Comparison of ENCODE assay signal across 15 mouse cellular contexts in the genomic region with DNA sequence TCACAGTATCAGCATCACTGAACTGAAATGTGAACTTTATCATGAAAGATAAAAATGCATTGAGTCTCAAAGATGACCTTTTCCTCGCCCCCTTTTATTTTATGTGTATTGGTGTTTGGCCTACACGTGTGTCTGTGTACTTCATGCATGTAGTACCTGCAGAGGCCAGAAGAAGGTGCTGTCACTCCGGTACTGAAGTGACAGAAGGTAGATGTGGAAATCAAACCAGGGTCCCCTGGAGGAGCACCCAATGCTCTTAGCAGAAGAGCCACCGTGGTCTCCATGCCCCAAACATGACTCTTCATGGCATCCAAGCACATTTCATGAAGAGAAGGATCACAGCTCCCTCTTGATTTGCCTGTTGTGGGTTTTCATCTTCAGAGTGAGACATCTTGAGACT. TPM values are rescaled to one million over a fixed set of nuclear protein-coding genes. Genes with fewer than 3 reads are reported as not detected.
DNase-seq lines count a peak whose midpoint lies in the region; ATAC-seq and TF ChIP-seq lines count a peak whose summit lies in the region.
"Had no signal": no experiment of that assay in that cellular context is flagged by ENCODE, and none has a peak within 500 bp of the region (broad histone marks: within the 10 kb centered on the region; RNA-seq: fewer than 3 reads in every experiment).

No protein-coding gene starts in this region.

- intact Hi-C loops in gastrocnemius, adult 2 months (cut with DNase I): no loop called here

- ATAC-seq in liver, postnatal 0 days: no peak
- no peak for ATAC-seq in liver, embryonic 11.5 days (replicated peaks; ENCODE audit: low FRiP score)
- no peak for ATAC-seq in embryonic facial prominence, embryonic 15.5 days (ENCODE audit: insufficient number of reproducible peaks, low FRiP score, low TSS enrichment, low read depth)

- no peaks in the 10 kb centered on the region for H3K4me1 ChIP-seq in liver, postnatal 0 days (ENCODE audit: insufficient read depth)
- H3K4me1 ChIP-seq in liver, embryonic 11.5 days (replicated peaks; ENCODE audit: control insufficient read depth, insufficient read depth, low read length): no peaks in the 10 kb centered on the region
- peaks cover 9% of the 10 kb centered on the region for H3K4me1 ChIP-seq in embryonic facial prominence, embryonic 15.5 days
- H3K4me1 ChIP-seq: midbrain, embryonic 10.5 days had no signal

- TF ChIP-seq CTCF in gastrocnemius, adult 2 months (IDR thresholded peaks at IDR 0.05): 0 out of 2 replicates have a peak, but pooled peaks have one; percentile 1
- peak; percentile 43; the same call in 1 of the 2 replicates for TF ChIP-seq CTCF in liver, postnatal 0 days (IDR thresholded peaks at IDR 0.05; ENCODE audit: low read depth)

- H3K27ac ChIP-seq in gastrocnemius, adult 2 months: no peak overlapping the region
- no peak overlapping the region for H3K27ac ChIP-seq in liver, postnatal 0 days (ENCODE audit: low read depth)
- no peak overlapping the region for H3K27ac ChIP-seq in liver, embryonic 11.5 days (ENCODE audit: low read depth, low read length)
- peak overlapping the region; percentile 60 for H3K27ac ChIP-seq in embryonic facial prominence, embryonic 15.5 days (replicated peaks)
- H3K27ac ChIP-seq: midbrain, embryonic 10.5 days; neural tube, embryonic 13.5 days had no signal

- TF ChIP-seq EP300 in liver, postnatal 0 days (IDR thresholded peaks at IDR 0.05; ENCODE audit: low read depth): no peak

- H3K27me3 ChIP-seq in liver, postnatal 0 days (ENCODE audit: insufficient read depth, low read length): no peaks in the 10 kb centered on the region
- H3K27me3 ChIP-seq in liver, embryonic 11.5 days (replicated peaks; ENCODE audit: control insufficient read depth, insufficient read depth, low read length): no peaks in the 10 kb centered on the region
- no peaks in the 10 kb centered on the region for H3K27me3 ChIP-seq in embryonic facial prominence, embryonic 15.5 days
- H3K27me3 ChIP-seq: neural tube, embryonic 13.5 days had no signal

- H3K4me2 ChIP-seq in liver, postnatal 0 days (ENCODE audit: low read depth, low read length): no peak overlapping the region
- H3K4me2 ChIP-seq in liver, embryonic 11.5 days: no peak overlapping the region
- H3K4me2 ChIP-seq in embryonic facial prominence, embryonic 15.5 days (replicated peaks): no peak overlapping the region
- H3K4me2 ChIP-seq: neural tube, embryonic 13.5 days had no signal

- no peak overlapping the region for H3K9ac ChIP-seq in liver, postnatal 0 days (replicated peaks)
- H3K9ac ChIP-seq in liver, embryonic 11.5 days (ENCODE audit: low read depth, low read length): no peak overlapping the region
- H3K9ac ChIP-seq in embryonic facial prominence, embryonic 15.5 days: no peak overlapping the region
- H3K9ac ChIP-seq: neural tube, embryonic 13.5 days had no signal

- no peaks in the 10 kb centered on the region for H3K36me3 ChIP-seq in liver, postnatal 0 days (replicated peaks; ENCODE audit: insufficient read depth, low read length)
- H3K36me3 ChIP-seq in liver, embryonic 11.5 days (ENCODE audit: control insufficient read depth, insufficient read depth, low read length): no peaks in the 10 kb centered on the region
- H3K36me3 ChIP-seq in embryonic facial prominence, embryonic 15.5 days: no peaks in the 10 kb centered on the region
- H3K36me3 ChIP-seq: midbrain, embryonic 10.5 days; neural tube, embryonic 13.5 days had no signal

- peaks cover 3% of the 10 kb centered on the region; the same call in 1 of the 2 replicates for H3K9me3 ChIP-seq in liver, postnatal 0 days (ENCODE audit: low read length)
- no peaks in the 10 kb centered on the region for H3K9me3 ChIP-seq in liver, embryonic 11.5 days (ENCODE audit: control insufficient read depth, low read length)
- H3K9me3 ChIP-seq in embryonic facial prominence, embryonic 15.5 days (replicated peaks): no peaks in the 10 kb centered on the region
- H3K9me3 ChIP-seq: neural tube, embryonic 13.5 days had no signal

- DNase-seq in gastrocnemius, adult 2 months: no peak
- DNase-seq in gastrocnemius, adult 8-10 months (ENCODE audit: low spot score in 2 of 2): no peak
- DNase-seq in liver, postnatal 0 days: no peak
- DNase-seq in liver, embryonic 11.5 days (ENCODE audit: low spot score): no peak
- DNase-seq in ES-CJ7 (ENCODE audit: low read depth, low spot score): peak; percentile 53
- DNase-seq in right cerebral cortex, postnatal 25 days: no peak
- DNase-seq in gastrocnemius, postnatal 10 days: no peak
- DNase-seq: cerebellum, postnatal 10 days; heart, postnatal 36 days; kidney, adult 8-10 months had no signal

- H3K4me3 ChIP-seq in gastrocnemius, adult 2 months: no peak overlapping the region
- no peak overlapping the region for H3K4me3 ChIP-seq in liver, postnatal 0 days (ENCODE audit: low read depth, low read length)
- H3K4me3 ChIP-seq in liver, embryonic 11.5 days (ENCODE audit: low read depth, low read length): no peak overlapping the region
- no peak overlapping the region for H3K4me3 ChIP-seq in embryonic facial prominence, embryonic 15.5 days (replicated peaks)
- H3K4me3 ChIP-seq: midbrain, embryonic 10.5 days; neural tube, embryonic 13.5 days had no signal

- 72% methylated on average over 4 of the region's 4 CpGs for WGBS in liver, postnatal 0 days (ENCODE audit: insufficient replicate concordance)
- WGBS in liver, embryonic 11.5 days: 69% methylated on average over 4 of the region's 4 CpGs
- 81% methylated on average over 4 of the region's 4 CpGs for WGBS in embryonic facial prominence, embryonic 15.5 days

RNA-seq across cellular contexts. Expression of a gene that starts 1.7 kb away (rescaled TPM):
- 1 to 10 TPM; 2.7 to 9.3 TPM for total RNA-seq in gastrocnemius, adult 2 months (2021)
- total RNA-seq in gastrocnemius, adult 8-10 months (2022): 1 to 10 TPM in 2 of 4 experiments, under 1 TPM in 2; 0.36 to 6.5 (median 1.5) TPM
- polyA plus RNA-seq in liver, postnatal 0 days (2015; fragmentation: Nextera tagmentation; extraction: Ambion mirVana): 0.67 and 0.72 TPM in 2 replicates
- 0.25 TPM in 1 of 2 replicates, not detected in the other for polyA plus RNA-seq in liver, embryonic 11.5 days (2014; fragmentation: Nextera tagmentation; extraction: Ambion mirVana)
- 32.7 and 41.6 TPM in 2 replicates for polyA plus RNA-seq in embryonic facial prominence, embryonic 15.5 days (2015; fragmentation: Nextera tagmentation; extraction: Ambion mirVana)
- total RNA-seq in gastrocnemius, postnatal 10 days (2021): 10 to 100 TPM; 31.9 to 33.2 TPM
- total RNA-seq: granulocyte monocyte progenitor cell, adult 5-6 weeks; liver, adult 2 months had no signal
- polyA plus RNA-seq: liver, adult 2 months had no signal
